Mouse (Mus musculus) testis, adult 10 weeks (tissue): ENCODE data around the gene A630010A05Rik. TPM values are rescaled to one million over a fixed set of nuclear protein-coding genes. Genes with fewer than 3 reads are reported as not detected.

Experiments
- polyA plus RNA-seq: library from polyadenylated mRNA; stranded (reverse); fragments of 350-450 nt; fragmentation: Illumina TruSeq; extraction: RNeasy Lipid Tissue Mini Kit (QIAGEN cat#74804); gene quantifications from one replicate; pipeline ENCODE4 v1.2.3, GENCODE M21; 2014; ENCODE audit warnings: low read depth, low replicate concordance

The A630010A05Rik gene
- 26.4 TPM for polyA plus RNA-seq

GRCm38 (mm10) chr16:14562017-14562416, at the start of gene A630010A05Rik:
Gene A630010A05Rik, plus strand, starts transcription at chr16:14562317.

Other genes starting within 250 kb of the A630010A05Rik start
- 43.0 TPM for gene Fopnl, start 244.9 kb upstream of the A630010A05Rik start, polyA plus RNA-seq
- gene Abcc1, start 200.8 kb upstream of the A630010A05Rik start, polyA plus RNA-seq = 8.3 TPM